Mouse (Mus musculus) brain, embryonic 18.5 days (tissue): ENCODE results near the gene Cacna1g.

ENCODE experiments used
- DNase-seq: peaks from one replicate; pipeline ENCODE4 v3.0.0-alpha.2; 2012; ENCODE audit warnings: low read depth, low spot score

The Cacna1g gene

DNA sequence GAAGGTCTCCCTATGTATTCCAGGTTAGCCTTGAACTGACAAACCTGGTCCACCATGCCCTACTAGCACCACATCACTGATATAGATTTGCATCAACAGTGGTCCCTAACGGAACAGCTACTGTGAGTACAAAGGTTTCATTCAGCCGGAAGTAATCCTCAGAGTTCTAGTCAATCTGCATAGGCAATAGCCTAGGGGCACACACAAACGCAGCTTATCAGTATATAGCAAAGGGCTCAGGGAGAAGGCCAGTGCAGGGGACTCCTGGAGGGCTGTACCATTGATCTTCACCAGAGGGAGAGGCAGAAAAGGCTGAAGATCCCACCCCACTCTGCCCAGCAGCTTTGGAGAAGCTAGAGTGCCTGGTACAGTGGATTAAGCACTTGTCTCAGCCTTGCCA is 27.0 kb downstream of the Cacna1g start:
- DNase-seq: no peak

DNA sequence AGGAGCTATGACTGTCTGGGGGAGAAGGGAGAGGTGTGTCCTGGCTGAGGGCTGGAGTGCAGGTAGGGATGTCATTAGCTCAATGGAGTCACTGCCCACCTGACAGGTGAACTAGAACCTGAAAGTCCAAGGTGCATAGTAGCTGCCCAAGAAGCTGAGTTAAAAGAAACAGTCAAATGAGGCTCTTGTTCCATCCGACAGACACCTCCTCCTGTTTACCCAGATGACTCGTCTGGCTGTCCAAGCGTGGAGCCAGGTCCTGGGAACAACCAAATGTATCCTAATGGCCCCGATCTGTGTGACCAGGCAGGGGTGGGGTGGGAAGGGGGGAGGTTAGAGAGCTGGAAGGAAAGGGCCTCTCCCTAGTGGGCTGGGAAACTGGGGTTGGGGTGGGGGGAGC is 28.7 kb downstream of the Cacna1g start:
- no peak for DNase-seq

DNA sequence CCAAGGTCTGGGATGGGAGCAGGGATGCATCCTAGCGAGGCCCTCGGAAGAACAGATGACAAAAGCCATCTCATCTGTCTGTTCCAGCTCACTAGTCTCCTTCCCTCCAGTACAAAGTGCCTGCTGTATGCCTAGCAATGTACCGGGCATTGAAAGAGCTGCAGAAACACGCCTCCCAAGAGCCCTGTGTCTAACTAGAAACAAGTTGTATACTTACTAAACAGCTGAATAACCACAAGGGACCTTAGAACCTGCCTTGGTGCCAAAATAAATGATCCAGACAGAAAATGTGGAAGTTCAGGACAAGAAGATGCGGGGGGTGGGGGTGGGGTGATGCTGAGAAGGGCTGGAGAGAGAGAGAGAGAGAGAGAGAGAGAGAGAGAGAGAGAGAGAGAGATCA is 29.2 kb downstream of the Cacna1g start:
- DNase-seq: no peak

DNA sequence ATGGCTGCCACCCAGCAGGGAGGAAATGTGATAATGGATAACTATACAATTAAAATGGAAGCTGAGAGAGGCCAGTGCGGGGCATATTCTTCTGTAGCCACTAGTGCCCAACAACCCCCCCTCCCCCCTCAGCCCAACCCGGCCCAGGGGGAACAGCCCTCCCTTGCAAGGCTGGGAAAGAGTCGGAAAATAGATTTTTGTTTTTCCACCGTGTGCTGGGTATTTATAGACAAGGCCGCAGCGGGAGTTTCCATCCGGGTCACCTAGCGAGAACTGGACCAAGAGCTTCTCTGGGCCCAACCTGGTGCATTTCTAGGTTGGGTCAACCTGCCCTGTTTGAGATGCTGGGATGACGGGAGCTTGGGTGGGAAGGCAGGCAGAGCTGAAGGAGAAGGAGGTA is 32.2 kb downstream of the Cacna1g start:
- no peak for DNase-seq

DNA sequence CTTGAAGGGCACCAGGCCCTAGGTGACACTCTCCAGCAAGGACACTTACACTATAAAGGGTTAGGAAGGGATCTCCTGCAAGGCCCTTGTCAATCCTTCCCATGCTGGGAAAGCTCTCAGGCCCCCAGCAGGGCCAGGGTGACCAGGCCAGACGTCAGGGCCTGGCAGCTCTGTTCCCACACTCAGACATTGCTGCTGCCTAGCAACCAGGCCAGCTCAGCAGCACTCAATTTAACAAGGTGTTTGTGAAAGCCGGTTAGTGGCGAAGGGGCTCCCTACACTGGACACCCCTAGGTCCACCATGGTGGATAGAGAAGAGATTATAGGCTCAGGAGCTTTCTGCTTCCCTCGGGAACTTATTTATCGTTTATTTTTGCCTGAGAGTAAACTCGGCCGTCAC is 32.9 kb downstream of the Cacna1g start:
- DNase-seq: no peak

DNA sequence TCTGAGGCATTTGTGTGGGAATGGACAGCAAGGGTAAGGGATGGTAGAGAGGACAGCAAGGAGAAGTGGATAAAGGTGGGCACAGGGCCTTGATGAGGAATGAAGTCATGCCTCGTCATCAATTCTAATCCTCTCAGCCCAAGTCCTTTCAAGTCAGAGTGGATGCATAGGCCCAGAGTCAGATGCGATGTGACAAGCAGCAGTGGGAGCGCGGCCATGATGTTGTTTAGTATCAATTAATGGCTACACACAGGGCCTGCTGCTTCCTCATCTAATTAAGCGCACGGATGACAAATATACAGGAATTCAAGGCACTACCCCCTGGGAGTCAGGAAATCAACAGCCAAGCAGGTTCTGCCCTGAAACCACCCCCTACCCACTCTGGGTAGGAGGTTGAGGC is 33.6 kb downstream of the Cacna1g start:
- DNase-seq: no peak

DNA sequence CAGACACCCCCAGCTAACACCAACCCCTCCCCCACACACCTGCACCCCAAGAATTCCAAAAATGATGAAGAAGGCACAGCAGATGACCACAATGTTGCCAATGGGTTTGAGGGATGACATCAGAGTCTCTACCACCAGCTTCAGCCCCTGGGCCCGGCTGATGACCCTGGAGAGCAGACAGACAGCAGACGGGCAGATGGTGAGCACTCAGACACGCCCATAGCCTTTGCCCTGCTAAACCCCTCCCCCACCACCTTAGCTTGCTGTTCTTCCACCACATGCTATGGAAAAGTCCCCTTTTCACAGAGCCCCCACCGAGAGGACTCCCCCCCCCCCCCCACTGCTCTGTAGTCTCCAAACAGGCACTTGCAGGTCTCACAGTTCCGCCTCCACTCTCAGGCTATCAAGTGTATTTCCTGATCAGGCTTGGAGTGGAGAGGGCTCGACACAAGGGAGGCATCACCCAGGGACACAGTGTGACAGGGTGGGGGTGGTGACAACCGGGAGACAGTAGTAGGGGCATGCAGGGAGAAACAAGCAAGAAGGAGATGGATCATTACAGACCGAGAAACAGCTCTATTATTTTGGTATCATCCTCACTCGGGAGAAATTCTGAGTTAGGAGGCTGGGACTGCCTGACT is 44.9 kb downstream of the Cacna1g start:
- DNase-seq: no peak

DNA sequence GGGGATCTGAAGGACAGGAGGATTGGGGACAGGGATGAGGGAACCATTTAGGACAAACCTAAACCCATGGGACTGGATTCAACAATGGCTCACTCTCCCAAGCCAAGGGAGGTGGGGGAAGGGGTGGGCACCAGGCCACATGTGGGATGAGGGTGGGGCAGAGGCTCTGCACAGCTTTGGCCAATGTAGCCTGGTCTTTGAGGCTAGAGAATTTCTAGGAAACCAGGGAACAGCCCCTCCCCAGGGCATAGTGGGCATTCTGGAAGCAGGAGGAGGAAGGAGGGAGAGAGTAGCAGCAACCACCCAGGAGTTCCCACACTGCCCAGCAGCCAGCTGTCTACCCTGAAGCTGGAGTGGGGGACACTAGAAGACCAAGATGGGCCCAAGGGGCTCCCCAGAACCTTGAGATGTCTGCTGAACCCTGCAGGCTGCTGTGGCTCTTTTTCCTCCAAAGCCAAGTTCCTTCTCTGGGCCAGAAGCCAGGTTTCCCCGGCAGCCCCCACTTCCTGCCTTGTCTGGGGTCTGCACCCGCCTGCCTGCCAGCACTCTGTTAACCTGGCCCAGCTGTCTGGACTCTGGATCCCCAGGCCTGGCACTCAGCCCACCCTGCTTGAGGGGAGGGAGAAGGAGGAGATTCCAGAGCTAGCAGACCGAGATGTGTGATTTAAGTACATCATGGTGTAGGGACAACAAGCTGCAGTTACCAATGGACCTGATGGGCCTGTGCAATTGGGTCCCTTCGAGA is 45.7 kb downstream of the Cacna1g start:
- peak; percentile 63 for DNase-seq

DNA sequence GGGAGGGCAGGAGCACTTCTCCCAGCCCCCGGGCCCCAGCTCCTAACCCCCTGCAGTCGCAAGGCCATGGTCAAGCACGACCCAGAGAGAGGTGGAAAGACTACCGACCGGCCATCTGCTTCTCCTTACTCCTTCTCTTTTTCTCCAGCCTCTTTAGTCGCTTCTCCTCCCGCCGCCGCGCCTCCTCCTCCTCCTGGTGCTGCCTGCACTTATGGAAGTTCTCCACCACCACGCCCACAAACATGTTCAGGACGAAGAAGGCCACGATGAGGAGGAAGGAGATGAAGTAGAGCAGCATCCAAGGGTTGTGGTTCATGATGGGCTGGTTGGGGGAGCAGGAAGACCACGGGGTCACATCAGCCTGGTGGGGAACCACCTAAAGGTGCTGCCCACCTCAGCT is 48.3 kb downstream of the Cacna1g start:
- no peak for DNase-seq

DNA sequence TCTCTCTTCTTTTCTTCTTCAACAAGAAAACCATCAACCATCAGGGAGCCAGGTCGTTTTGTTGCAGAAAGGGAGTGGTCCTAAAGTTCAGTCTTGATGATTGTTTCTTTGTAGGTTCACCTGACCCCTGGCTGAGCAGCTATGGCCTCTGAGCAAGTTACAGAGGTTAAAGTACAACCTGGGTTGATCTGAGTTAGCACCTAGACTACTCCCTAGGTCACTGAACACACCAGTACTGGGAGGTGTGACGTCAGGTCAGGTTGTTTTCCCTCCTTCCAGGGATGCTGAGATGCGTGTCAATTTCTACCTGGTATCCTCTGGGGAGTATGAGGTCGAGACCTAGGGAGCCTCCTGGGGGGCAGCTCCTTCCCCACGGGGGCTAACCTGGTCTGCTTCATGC is 48.8 kb downstream of the Cacna1g start:
- DNase-seq: no peak

DNA sequence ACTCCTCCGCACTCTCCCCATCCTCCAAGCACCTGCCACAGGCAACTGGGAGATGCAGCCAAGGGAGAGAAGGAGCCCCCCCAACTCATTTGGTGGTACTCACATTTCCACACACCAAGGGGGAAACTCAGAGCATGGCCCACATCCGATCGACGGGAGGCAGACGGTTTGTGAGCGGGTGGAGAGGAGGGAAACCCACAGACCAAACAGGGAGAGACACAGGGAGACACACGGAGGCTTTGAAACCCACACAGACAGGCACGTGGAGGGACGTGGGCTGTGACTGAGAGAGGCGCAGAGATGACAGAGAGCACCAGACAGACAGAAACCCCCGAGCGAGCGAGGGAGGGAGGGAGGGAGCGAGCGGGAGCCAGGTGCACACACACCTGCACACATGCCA is 49.6 kb downstream of the Cacna1g start:
- no peak for DNase-seq

DNA sequence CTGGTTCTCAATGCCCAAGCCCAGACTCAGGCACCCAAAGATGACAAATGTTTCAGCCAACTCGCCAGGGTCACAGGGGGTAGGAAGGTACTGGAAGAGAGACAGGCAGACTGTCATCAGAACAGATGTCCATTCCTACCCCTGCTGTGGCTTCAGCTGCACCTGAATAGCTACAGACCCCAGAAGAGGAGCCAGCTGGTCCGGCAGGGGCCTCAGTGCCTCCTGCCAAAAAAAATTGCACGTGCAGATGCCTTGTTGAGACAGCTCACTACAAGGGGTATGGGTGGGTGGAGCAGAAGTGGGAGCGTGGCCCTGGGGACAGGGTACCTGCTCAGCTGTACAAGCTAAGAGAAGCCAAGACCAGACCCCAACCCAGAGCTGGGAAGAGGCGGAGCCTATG is 50.1 kb downstream of the Cacna1g start:
- no peak for DNase-seq

DNA sequence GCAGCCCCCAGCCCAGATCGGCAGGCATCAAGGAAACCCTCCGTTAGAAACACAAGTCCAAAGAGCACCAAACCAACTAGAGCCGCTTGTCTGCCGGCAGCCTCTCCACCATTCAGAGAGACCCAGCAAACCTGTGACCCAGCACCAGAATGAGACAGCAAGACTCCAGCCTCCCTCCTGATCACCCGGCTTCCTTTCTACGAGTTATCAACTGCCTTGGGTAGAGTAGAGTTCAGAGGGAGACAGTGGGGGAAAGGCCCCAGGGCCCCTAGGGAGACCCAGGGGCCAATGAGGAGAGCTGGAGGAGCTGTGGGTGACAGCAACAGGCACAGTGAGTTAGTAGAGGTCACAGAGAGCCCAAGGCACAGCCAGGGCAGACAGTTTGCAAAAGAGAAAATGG is 53.0 kb downstream of the Cacna1g start:
- no peak for DNase-seq

DNA sequence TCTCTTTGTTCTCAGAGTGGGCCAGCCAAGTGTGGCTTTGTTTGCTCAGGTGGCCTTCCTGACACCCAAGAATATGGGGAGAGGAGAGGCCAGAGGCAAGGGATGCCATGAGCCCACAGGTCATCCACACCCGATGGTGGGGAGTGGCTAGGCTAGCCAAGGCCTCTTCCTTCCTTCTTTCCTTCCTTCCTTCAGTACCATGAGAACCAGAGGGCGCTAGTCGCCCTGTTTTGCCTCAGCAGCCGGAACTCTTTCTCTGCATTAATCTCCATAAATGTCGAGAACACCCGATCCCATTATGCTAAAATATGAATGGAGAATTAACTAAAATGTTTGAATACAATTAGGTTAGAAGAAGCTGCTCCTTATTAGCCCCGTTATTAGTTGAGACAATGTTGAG is 53.7 kb downstream of the Cacna1g start:
- DNase-seq: no peak

DNA sequence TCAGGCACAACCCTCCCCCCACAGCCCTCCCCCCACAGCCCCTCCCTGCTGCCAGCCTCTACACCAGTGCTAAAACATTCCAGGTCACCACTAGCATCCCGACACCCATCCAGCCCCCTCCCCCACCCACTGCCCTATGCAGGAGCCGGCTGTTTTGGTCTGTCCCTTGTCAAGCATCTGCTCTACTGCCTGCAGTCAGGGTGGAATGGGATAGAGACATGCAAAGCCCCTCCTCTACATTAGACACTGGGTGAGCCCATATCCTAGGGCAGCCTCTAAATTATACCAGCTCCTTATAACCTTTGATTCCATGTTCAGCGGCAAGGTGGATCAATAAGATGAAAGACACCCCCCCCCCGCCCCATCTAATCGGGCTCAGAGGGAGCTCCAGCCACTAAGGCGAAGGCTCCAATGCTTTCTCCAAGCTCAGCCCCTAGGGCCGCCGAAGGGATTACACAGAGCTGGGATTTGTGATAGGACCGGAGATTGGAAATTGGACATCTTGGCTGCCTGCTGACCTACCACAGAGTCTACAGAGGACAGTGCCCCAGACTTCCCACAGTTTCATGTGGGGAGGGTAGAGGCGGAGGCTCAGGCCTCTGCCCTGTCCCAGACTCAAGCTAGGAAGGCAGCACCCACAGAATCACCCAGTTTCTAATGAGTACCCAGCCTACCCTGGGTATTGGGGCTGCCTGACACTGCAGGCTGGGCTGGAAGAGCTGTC is 54.8 kb downstream of the Cacna1g start:
- no peak for DNase-seq

DNA sequence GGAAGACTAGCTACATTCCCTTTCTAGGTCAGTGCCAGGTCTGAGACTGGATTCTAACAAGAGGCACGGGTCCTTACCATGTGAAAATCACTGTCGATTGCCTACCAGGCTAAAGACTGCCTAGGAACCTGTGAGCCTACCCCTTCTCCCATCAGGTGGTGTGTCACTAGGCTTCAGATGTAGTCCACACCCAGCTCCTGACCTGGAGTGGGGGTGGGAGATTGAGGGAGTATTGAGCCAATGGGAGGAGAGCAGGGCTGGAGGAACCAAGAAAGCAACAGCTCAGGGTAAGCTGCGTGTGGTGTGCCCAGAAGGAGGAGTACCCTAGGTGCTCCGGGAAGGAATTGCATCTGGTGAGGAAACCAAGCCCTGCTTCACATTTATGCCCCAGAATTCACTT is 60.0 kb downstream of the Cacna1g start:
- DNase-seq: no peak

DNA sequence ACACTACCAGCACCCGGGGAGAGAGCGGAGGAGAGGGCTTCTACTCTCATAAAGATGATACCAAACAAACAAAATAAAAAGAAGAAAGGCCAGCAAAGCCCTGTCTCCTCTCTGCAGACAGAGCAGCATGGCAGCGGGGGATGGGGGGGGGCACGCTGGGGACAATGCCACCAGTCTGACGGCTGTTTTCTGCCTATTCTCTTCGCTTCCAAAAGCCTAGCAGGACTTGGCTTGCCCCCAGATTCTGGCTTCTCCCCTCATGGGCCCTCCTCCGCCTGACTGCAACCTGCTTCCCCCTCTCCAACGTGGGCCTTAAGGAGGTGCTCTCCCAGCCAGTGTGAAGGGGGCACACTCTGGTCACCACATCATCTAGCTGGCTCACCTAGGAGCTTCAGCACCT is 60.5 kb downstream of the Cacna1g start:
- DNase-seq: no peak

DNA sequence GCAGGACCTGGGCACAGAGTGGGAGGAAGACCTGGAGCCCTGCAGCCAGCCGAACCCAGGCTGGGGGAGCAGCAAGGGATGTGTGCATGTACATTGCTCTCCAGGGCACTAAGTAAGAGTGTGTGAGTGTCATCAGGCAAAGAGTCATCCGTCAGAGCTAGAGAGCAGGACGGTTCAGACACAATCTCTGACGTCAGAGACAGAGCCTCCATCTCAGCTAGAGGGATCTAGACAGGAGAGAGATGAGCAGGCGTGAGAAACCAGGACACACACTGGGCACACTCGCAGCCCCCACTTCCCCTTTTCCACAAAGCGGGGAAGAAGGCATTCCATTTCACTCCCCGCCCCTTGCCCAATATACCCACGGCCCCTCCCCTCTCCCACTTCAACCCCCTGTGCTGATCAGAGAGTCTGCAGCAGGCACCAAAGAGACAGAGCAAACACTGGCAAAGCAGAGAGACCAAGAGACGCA is 61.0 kb downstream of the Cacna1g start:
- DNase-seq: no peak

DNA sequence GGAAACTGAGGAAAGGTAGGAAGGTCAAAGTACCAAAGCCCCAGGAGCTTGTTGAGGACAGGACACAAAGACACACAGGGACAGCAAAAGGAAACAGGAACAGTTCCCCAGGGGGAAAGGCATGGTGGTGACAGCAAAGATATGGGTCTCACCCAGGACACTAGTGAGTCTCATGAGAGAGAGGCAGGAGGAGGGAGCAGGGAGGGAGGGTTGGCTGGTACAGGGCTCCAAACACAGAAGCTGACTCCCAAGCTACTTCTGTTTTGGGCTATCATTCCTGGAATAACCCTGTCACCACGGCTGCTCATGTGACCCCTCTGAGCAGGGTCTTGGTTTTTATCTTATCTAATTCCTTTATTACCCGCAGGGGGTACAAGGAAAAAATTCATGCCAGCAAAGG is 61.4 kb downstream of the Cacna1g start:
- no peak for DNase-seq

DNA sequence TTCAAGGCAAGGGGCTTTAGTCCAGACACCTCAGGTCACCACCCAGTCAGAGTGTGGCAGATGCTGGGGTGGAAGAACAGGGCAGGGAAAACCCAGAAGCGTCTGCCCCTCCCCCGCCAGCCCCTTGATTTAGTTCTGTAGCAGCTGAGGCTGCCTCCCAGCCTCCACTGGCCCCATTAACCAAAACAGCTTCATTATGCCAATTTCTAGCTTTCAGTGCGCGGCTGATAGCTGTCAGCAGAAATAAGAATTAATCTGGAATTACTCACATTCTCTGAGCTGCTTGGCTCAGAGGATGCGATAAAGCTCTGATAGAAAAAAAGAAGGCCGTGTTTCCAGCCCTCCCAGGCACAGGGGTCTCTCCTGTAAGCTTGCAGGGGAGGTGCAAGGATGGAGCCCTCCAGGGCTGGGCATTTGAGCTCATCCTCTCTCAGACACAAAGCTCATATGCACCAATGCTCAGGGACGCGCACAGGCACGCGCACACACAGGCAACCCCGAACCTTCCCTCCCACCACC is 66.1 kb downstream of the Cacna1g start:
- no peak for DNase-seq

DNA sequence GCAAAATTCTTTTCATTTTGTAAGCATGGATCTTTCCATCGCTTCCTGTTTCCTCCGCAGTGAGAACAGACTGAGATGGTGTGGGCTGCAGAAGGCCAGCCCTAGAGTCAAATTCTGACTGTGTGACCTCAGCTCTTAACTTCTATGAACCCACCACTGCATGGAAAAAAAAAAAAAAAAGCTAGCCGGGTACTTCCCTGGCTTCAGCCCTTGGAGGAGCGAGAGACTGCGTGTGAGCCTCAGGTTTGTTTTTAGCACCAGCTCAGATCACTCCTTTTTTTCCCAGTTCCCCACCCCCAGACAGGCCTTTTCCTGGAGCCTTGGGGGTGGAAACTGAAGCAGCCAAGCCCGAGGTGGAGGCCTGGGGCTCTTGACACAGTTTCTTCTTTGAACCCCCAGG is 68.7 kb downstream of the Cacna1g start:
- no peak for DNase-seq

DNA sequence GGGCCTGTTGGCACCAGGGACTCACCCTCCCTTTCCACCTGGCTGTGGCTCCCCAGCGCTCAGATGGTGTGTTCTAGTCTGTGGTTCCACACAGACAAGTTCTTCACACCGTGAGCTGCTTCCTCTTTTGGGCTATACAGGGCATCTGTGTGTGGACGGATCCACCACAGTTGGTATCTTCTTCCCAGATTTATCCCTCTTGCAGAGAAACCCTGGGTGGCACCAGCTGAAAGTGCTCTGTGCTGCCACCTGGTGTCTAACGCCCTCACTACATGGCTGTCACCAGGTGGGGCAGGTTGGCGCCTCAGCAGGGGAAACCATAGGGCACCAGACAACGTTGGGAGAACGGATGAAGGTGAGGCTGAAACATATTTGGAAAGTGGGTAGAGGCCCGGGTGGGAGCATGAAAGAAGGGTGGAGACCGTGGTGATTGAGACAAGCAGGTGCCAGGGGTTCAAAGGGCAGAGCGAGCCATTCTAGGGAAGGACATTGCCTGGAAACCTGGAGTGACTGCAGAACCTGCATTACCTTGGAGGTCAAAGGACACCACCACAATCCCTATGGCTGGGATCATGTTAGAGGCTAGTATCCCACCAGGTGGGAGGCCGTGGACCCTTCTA is 69.2 kb downstream of the Cacna1g start:
- DNase-seq: no peak
